Comparison of ENCODE assay signal across 13 mouse cellular contexts in genomic region chr19:44476541-44476940, GRCm38 (mm10). TPM values are rescaled to one million over a fixed set of nuclear protein-coding genes. Genes with fewer than 3 reads are reported as not detected.
DNase-seq lines count a peak whose midpoint lies in the region; ATAC-seq and TF ChIP-seq lines count a peak whose summit lies in the region.
"Had no signal": no experiment of that assay in that cellular context is flagged by ENCODE, and none has a peak within 500 bp of the region (broad histone marks: within the 10 kb centered on the region; RNA-seq: fewer than 3 reads in every experiment).

No protein-coding gene starts in this region.

- 51% methylated on average over 3 of the region's 3 CpGs for WGBS in hindbrain, embryonic 14.5 days
- 59% methylated on average over 3 of the region's 3 CpGs for WGBS in hindbrain, embryonic 11.5 days
- 49% methylated on average over 3 of the region's 3 CpGs for WGBS in midbrain, postnatal 0 days
- WGBS in midbrain, embryonic 16.5 days = 49% methylated on average over 3 of the region's 3 CpGs
- WGBS in hindbrain, embryonic 10.5 days = 52% methylated on average over 3 of the region's 3 CpGs

- no peak overlapping the region for H3K4me3 ChIP-seq in hindbrain, embryonic 14.5 days (replicated peaks; ENCODE audit: low read length)
- no peak overlapping the region for H3K4me3 ChIP-seq in hindbrain, embryonic 11.5 days (ENCODE audit: low read depth, low read length)
- H3K4me3 ChIP-seq in midbrain, postnatal 0 days (ENCODE audit: low read depth, low read length) = no peak overlapping the region
- no peak overlapping the region for H3K4me3 ChIP-seq in midbrain, embryonic 16.5 days (ENCODE audit: low read depth, low read length)
- no peak overlapping the region for H3K4me3 ChIP-seq in hindbrain, embryonic 10.5 days
- H3K4me3 ChIP-seq: embryonic facial prominence, embryonic 10.5 days; lung, embryonic 15.5 days had no signal

- no peak overlapping the region for H3K4me2 ChIP-seq in hindbrain, embryonic 14.5 days (replicated peaks)
- H3K4me2 ChIP-seq in hindbrain, embryonic 11.5 days (replicated peaks; ENCODE audit: low read depth, low read length) = no peak overlapping the region
- H3K4me2 ChIP-seq in midbrain, postnatal 0 days (ENCODE audit: low read depth, low read length, poor library complexity, severe bottlenecking) = no peak overlapping the region
- H3K4me2 ChIP-seq in midbrain, embryonic 16.5 days (ENCODE audit: low read length) = no peak overlapping the region
- H3K4me2 ChIP-seq: lung, embryonic 15.5 days had no signal

- H3K4me1 ChIP-seq in hindbrain, embryonic 14.5 days (replicated peaks; ENCODE audit: control insufficient read depth, insufficient read depth, low read length) = no peaks in the 10 kb centered on the region
- H3K4me1 ChIP-seq in hindbrain, embryonic 11.5 days (replicated peaks; ENCODE audit: control insufficient read depth, insufficient read depth, low read length) = no peaks in the 10 kb centered on the region
- no peaks in the 10 kb centered on the region for H3K4me1 ChIP-seq in midbrain, postnatal 0 days (ENCODE audit: insufficient read depth, low read length)
- 0 out of 2 replicates have a peak, but pooled peaks cover 4% of the 10 kb centered on the region for H3K4me1 ChIP-seq in midbrain, embryonic 16.5 days (ENCODE audit: control insufficient read depth, insufficient read depth, low read length)
- no peaks in the 10 kb centered on the region for H3K4me1 ChIP-seq in hindbrain, embryonic 10.5 days (replicated peaks)
- H3K4me1 ChIP-seq: embryonic facial prominence, embryonic 10.5 days; lung, embryonic 15.5 days had no signal

- no peaks in the 10 kb centered on the region for H3K36me3 ChIP-seq in hindbrain, embryonic 14.5 days (replicated peaks; ENCODE audit: control insufficient read depth, insufficient read depth)
- no peaks in the 10 kb centered on the region for H3K36me3 ChIP-seq in hindbrain, embryonic 11.5 days (ENCODE audit: control insufficient read depth, insufficient read depth, low read length)
- H3K36me3 ChIP-seq in midbrain, postnatal 0 days (ENCODE audit: insufficient read depth, low read length) = no peaks in the 10 kb centered on the region
- no peaks in the 10 kb centered on the region for H3K36me3 ChIP-seq in midbrain, embryonic 16.5 days (ENCODE audit: control insufficient read depth, insufficient read depth, low read length)
- H3K36me3 ChIP-seq in hindbrain, embryonic 10.5 days = no peaks in the 10 kb centered on the region
- H3K36me3 ChIP-seq: embryonic facial prominence, embryonic 10.5 days; lung, embryonic 15.5 days had no signal

- peak; percentile 46 for TF ChIP-seq CTCF in midbrain, postnatal 0 days (IDR thresholded peaks at IDR 0.05)

- 0 out of 2 replicates have a peak, but pooled peaks cover 8% of the 10 kb centered on the region for H3K27me3 ChIP-seq in hindbrain, embryonic 14.5 days (ENCODE audit: control insufficient read depth, insufficient read depth, low read length)
- peaks cover 2% of the 10 kb centered on the region; the same call in 1 of the 2 replicates for H3K27me3 ChIP-seq in hindbrain, embryonic 11.5 days (ENCODE audit: control insufficient read depth, insufficient read depth, low read length)
- H3K27me3 ChIP-seq in midbrain, postnatal 0 days (ENCODE audit: insufficient read depth, low read length) = peaks cover 17% of the 10 kb centered on the region; the same call in 1 of the 2 replicates
- peaks cover 3% of the 10 kb centered on the region for H3K27me3 ChIP-seq in midbrain, embryonic 16.5 days (ENCODE audit: control insufficient read depth, insufficient read depth, low read depth, low read length)
- peaks cover 32% of the 10 kb centered on the region for H3K27me3 ChIP-seq in hindbrain, embryonic 10.5 days (ENCODE audit: insufficient read depth, poor library complexity, severe bottlenecking)
- H3K27me3 ChIP-seq: lung, embryonic 15.5 days had no signal

- ATAC-seq in hindbrain, embryonic 14.5 days (ENCODE audit: low FRiP score) = no peak
- no peak for ATAC-seq in hindbrain, embryonic 11.5 days (ENCODE audit: low FRiP score)
- no peak for ATAC-seq in midbrain, postnatal 0 days (ENCODE audit: low FRiP score)
- ATAC-seq in midbrain, embryonic 16.5 days = no peak

- peak; percentile 40 for DNase-seq in hindbrain, embryonic 14.5 days (ENCODE audit: low spot score)
- DNase-seq in hindbrain, embryonic 11.5 days (ENCODE audit: low spot score) = no peak
- DNase-seq in midbrain, postnatal 0 days (ENCODE audit: low spot score) = peak; percentile 37
- DNase-seq in adipocyte (ENCODE audit: low spot score) = peak; percentile 51
- DNase-seq in thymus, postnatal 4 days = peak; percentile 31
- DNase-seq in hindbrain, embryonic 10.5 days (ENCODE audit: low spot score) = no peak
- no peak for DNase-seq in T-cell, adult 2 months (ENCODE audit: low spot score)
- DNase-seq: kidney, postnatal 10 days had no signal

- H3K9ac ChIP-seq in hindbrain, embryonic 14.5 days = no peak overlapping the region
- H3K9ac ChIP-seq in hindbrain, embryonic 11.5 days (ENCODE audit: low read depth, low read length) = no peak overlapping the region
- no peak overlapping the region for H3K9ac ChIP-seq in midbrain, postnatal 0 days (replicated peaks; ENCODE audit: low read length, poor library complexity, severe bottlenecking)
- H3K9ac ChIP-seq in midbrain, embryonic 16.5 days (ENCODE audit: low read depth, low read length) = no peak overlapping the region
- H3K9ac ChIP-seq: lung, embryonic 15.5 days had no signal

- no peak overlapping the region for H3K27ac ChIP-seq in hindbrain, embryonic 14.5 days
- no peak overlapping the region for H3K27ac ChIP-seq in hindbrain, embryonic 11.5 days (ENCODE audit: low read depth, low read length)
- H3K27ac ChIP-seq in midbrain, postnatal 0 days (ENCODE audit: low read depth, low read length) = no peak overlapping the region
- H3K27ac ChIP-seq in midbrain, embryonic 16.5 days (ENCODE audit: low read length) = no peak overlapping the region
- no peak overlapping the region for H3K27ac ChIP-seq in hindbrain, embryonic 10.5 days
- H3K27ac ChIP-seq: embryonic facial prominence, embryonic 10.5 days; lung, embryonic 15.5 days had no signal

- H3K9me3 ChIP-seq in hindbrain, embryonic 14.5 days (ENCODE audit: control insufficient read depth, low read length) = no peaks in the 10 kb centered on the region
- H3K9me3 ChIP-seq in hindbrain, embryonic 11.5 days (ENCODE audit: control insufficient read depth, low read length) = no peaks in the 10 kb centered on the region
- H3K9me3 ChIP-seq in midbrain, postnatal 0 days (ENCODE audit: low read length) = no peaks in the 10 kb centered on the region
- H3K9me3 ChIP-seq in midbrain, embryonic 16.5 days (replicated peaks; ENCODE audit: control insufficient read depth, low read length, poor library complexity, severe bottlenecking) = no peaks in the 10 kb centered on the region
- H3K9me3 ChIP-seq in hindbrain, embryonic 10.5 days = no peaks in the 10 kb centered on the region
- H3K9me3 ChIP-seq: embryonic facial prominence, embryonic 10.5 days; lung, embryonic 15.5 days had no signal

RNA-seq across cellular contexts. Expression of gene Wnt8b, which starts 16.7 kb away (rescaled TPM):
- polyA plus RNA-seq in hindbrain, embryonic 14.5 days (2014; fragmentation: Nextera tagmentation; extraction: Ambion mirVana) = 0.12 TPM in 1 of 2 replicates, not detected in the other
- polyA plus RNA-seq in hindbrain, embryonic 11.5 days (2014; fragmentation: Nextera tagmentation; extraction: Ambion mirVana) = 0.54 and 0.66 TPM in 2 replicates
- 0.05 TPM in 1 of 2 replicates, not detected in the other for total RNA-seq in midbrain, postnatal 0 days (2014; rRNA removed)
- 0.44 and 1.0 TPM in 2 replicates for polyA plus RNA-seq in midbrain, postnatal 0 days (2015; fragmentation: Nextera tagmentation; extraction: Ambion mirVana)
- 1.2 and 2.1 TPM in 2 replicates for polyA plus RNA-seq in midbrain, embryonic 16.5 days (2015; fragmentation: Nextera tagmentation; extraction: Ambion mirVana)
- polyA plus RNA-seq in hindbrain, embryonic 10.5 days (2016; fragmentation: Nextera tagmentation; extraction: Ambion mirVana) = 0.44 and 3.3 TPM in 2 replicates
- total RNA-seq: left cerebral cortex, postnatal 14 days had no signal
- polyA plus RNA-seq: heart, embryonic 14.5 days; lung, embryonic 15.5 days had no signal

Comparison
In these comparisons a context has a peak if more than half of its experiments do, and no peak if none do; other contexts are left out.
1. DNase-seq: peak in hindbrain, embryonic 14.5 days (single experiment), midbrain, postnatal 0 days (single experiment), adipocyte (single experiment) and thymus, postnatal 4 days (single experiment); none in hindbrain, embryonic 11.5 days (single experiment), hindbrain, embryonic 10.5 days (single experiment) and T-cell, adult 2 months (single experiment).